Mouse (Mus musculus): ENCODE data around the gene Caskin2.

Gene Caskin2

GRCm38 (mm10) chr11:115831518-115831917 lies 18.1 kb upstream of the Caskin2 start:
- in situ Hi-C loops (cut with MboI; ENCODE audit: low sequenced_read_pairs), result no loop called here

GRCm38 (mm10) chr11:115830550-115831325 lies 17.3 kb upstream of the Caskin2 start:
- in situ Hi-C loops (cut with MboI; ENCODE audit: low sequenced_read_pairs), result no loop called here

- in situ Hi-C loops (cut with MboI; ENCODE audit: low sequenced_read_pairs), result no loop called here
These were observed 15.6 kb upstream of the Caskin2 start for GRCm38 (mm10) chr11:115829036-115829435.

- in situ Hi-C loops (cut with MboI; ENCODE audit: low sequenced_read_pairs), result no loop called here
These were observed 14.2 kb upstream of the Caskin2 start for GRCm38 (mm10) chr11:115827624-115828023.

GRCm38 (mm10) chr11:115826487-115826886 lies 13.0 kb upstream of the Caskin2 start:
- in situ Hi-C loops (cut with MboI; ENCODE audit: low sequenced_read_pairs), result no loop called here

GRCm38 (mm10) chr11:115824813-115825212 lies 11.4 kb upstream of the Caskin2 start:
- in situ Hi-C loops (cut with MboI; ENCODE audit: low sequenced_read_pairs), result no loop called here

- in situ Hi-C loops (cut with MboI; ENCODE audit: low sequenced_read_pairs), result no loop called here
These were observed 10.6 kb upstream of the Caskin2 start, which contains the start of gene Llgl2 for GRCm38 (mm10) chr11:115823774-115824740. Llgl2 (plus strand) TSS chr11:115824049.

GRCm38 (mm10) chr11:115821001-115821400 lies 7.6 kb upstream of the Caskin2 start:
- in situ Hi-C loops (cut with MboI; ENCODE audit: low sequenced_read_pairs), result no loop called here

GRCm38 (mm10) chr11:115819915-115820623 lies 6.6 kb upstream of the Caskin2 start:
- in situ Hi-C loops (cut with MboI; ENCODE audit: low sequenced_read_pairs), result no loop called here

GRCm38 (mm10) chr11:115817331-115817730 lies 3.9 kb upstream of the Caskin2 start:
- in situ Hi-C loops (cut with MboI; ENCODE audit: low sequenced_read_pairs), result no loop called here

GRCm38 (mm10) chr11:115814605-115815450 lies 1.4 kb upstream of the Caskin2 start, which contains the start of gene Tsen54:
Tsen54 (plus strand) TSS chr11:115814724.
- in situ Hi-C loops (cut with MboI; ENCODE audit: low sequenced_read_pairs), result no loop called here

GRCm38 (mm10) chr11:115812533-115813420 lies 662 bp downstream of the Caskin2 start:
- in situ Hi-C loops (cut with MboI; ENCODE audit: low sequenced_read_pairs), result no loop called here

GRCm38 (mm10) chr11:115812095-115812494 lies 1.3 kb downstream of the Caskin2 start:
- in situ Hi-C loops (cut with MboI; ENCODE audit: low sequenced_read_pairs), result no loop called here

- in situ Hi-C loops (cut with MboI; ENCODE audit: low sequenced_read_pairs), result no loop called here
These were observed 1.9 kb downstream of the Caskin2 start for GRCm38 (mm10) chr11:115811381-115812093.

- in situ Hi-C loops (cut with MboI; ENCODE audit: low sequenced_read_pairs), result no loop called here
These were observed 3.1 kb downstream of the Caskin2 start for GRCm38 (mm10) chr11:115810377-115810776.

- in situ Hi-C loops (cut with MboI; ENCODE audit: low sequenced_read_pairs), result no loop called here
These were observed 4.1 kb downstream of the Caskin2 start for GRCm38 (mm10) chr11:115809311-115809781.

- in situ Hi-C loops (cut with MboI; ENCODE audit: low sequenced_read_pairs), result no loop called here
These were observed 4.6 kb downstream of the Caskin2 start for GRCm38 (mm10) chr11:115808696-115809310.

GRCm38 (mm10) chr11:115807971-115808370 lies 5.5 kb downstream of the Caskin2 start:
- in situ Hi-C loops (cut with MboI; ENCODE audit: low sequenced_read_pairs), result no loop called here
